9 mouse cellular contexts compared by ENCODE assay signal in the genomic region with DNA sequence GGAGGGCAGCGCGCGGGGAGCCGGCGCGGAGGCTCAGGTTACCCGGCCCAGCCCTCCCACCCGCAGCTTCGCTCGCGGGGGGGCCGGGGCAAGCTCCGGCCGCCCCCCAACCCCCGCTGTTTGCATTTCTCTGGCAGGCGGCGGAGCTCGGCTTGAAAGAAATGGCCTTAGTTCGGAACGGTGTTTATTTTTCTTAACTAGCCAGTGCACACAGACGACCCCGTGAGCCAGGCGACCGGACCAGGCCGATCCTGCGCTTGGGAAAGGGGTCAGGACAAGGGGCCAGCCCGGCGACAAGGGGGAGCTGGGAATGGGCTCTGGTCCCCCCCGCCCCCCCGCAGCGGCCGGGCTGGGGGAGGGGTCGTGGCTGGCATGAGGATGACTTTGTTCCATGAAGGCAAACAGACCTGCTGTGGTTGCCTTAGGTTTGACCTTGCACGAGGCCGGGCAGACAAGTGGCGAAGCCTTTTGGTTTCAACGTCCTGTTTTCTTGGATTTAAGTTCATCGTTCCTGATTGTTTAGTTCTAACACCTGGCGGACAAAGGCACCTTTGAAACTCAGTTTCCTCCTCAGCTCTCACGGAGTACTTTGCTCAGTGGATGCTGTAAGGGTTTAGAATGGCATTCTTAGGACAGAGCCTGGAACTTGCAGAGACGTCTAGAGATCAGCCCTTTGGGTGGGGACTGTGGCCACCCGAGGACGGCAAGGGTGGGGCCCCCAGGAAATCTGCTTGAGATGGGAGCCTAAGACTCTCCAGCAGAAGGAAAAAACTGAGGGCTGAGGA. TPM values are rescaled to one million over a fixed set of nuclear protein-coding genes. Genes with fewer than 3 reads are reported as not detected.
DNase-seq lines count a peak whose midpoint lies in the region; ATAC-seq and TF ChIP-seq lines count a peak whose summit lies in the region.
"Had no signal": no experiment of that assay in that cellular context is flagged by ENCODE, and none has a peak within 500 bp of the region (broad histone marks: within the 10 kb centered on the region; RNA-seq: fewer than 3 reads in every experiment).

No protein-coding gene starts in this region.

- TF ChIP-seq EP300 in stomach, postnatal 0 days (optimal IDR thresholded peaks at IDR 0.05) = no peak

- no peak overlapping the region for H3K27ac ChIP-seq in spleen, adult 2 months (ENCODE audit: insufficient read depth, low read length)
- H3K27ac ChIP-seq in forebrain, embryonic 15.5 days (replicated peaks) = no peak overlapping the region
- H3K27ac ChIP-seq in liver, embryonic 13.5 days = peak overlapping the region; percentile 77
- no peak overlapping the region for H3K27ac ChIP-seq in stomach, postnatal 0 days (replicated peaks)
- H3K27ac ChIP-seq: macrophage had no signal

- no peaks in the 10 kb centered on the region for H3K9me3 ChIP-seq in forebrain, embryonic 15.5 days
- H3K9me3 ChIP-seq in liver, embryonic 13.5 days (replicated peaks) = 0 out of 2 replicates have a peak, but pooled peaks cover 5% of the 10 kb centered on the region
- H3K9me3 ChIP-seq in stomach, postnatal 0 days (ENCODE audit: control insufficient read depth, low read length) = 0 out of 2 replicates have a peak, but pooled peaks cover 4% of the 10 kb centered on the region

- H3K4me2 ChIP-seq in forebrain, embryonic 15.5 days (replicated peaks) = peak overlapping the region; percentile 35
- H3K4me2 ChIP-seq in liver, embryonic 13.5 days = peak overlapping the region; percentile 49
- peak overlapping the region; percentile 60 for H3K4me2 ChIP-seq in stomach, postnatal 0 days (replicated peaks; ENCODE audit: low read depth)

- no peak for DNase-seq in spleen, adult 2 months (ENCODE audit: low read depth in 1 of 2, low spot score in 2 of 2)
- DNase-seq in spleen, postnatal 4 days (ENCODE audit: low spot score in 2 of 2) = no peak
- DNase-seq in liver, embryonic 13.5 days = no peak
- DNase-seq in stomach, postnatal 0 days (ENCODE audit: low spot score) = peak; percentile 53
- DNase-seq in right cerebral cortex, postnatal 10 days (ENCODE audit: low spot score in 2 of 2) = no peak
- no peak for DNase-seq in layer of hippocampus, adult 9-11 months
- no peak for DNase-seq in gastrocnemius, postnatal 14 days

- no peak overlapping the region for H3K9ac ChIP-seq in forebrain, embryonic 15.5 days (replicated peaks)
- no peak overlapping the region for H3K9ac ChIP-seq in liver, embryonic 13.5 days
- H3K9ac ChIP-seq in stomach, postnatal 0 days (ENCODE audit: low read length) = peak overlapping the region; percentile 38

- peaks cover 26% of the 10 kb centered on the region for H3K27me3 ChIP-seq in spleen, adult 2 months (ENCODE audit: control insufficient read depth, insufficient read depth, low read length)
- peaks cover 58% of the 10 kb centered on the region for H3K27me3 ChIP-seq in forebrain, embryonic 15.5 days
- H3K27me3 ChIP-seq in liver, embryonic 13.5 days = peaks cover 77% of the 10 kb centered on the region
- H3K27me3 ChIP-seq in stomach, postnatal 0 days (ENCODE audit: control insufficient read depth, insufficient read depth, low read length) = peaks cover 13% of the 10 kb centered on the region; the same call in 1 of the 2 replicates

- ATAC-seq in forebrain, embryonic 15.5 days (replicated peaks) = no peak
- ATAC-seq in liver, embryonic 13.5 days (ENCODE audit: low read depth) = peak; percentile 66
- no peak for ATAC-seq in stomach, postnatal 0 days (ENCODE audit: low FRiP score, low TSS enrichment)

- H3K36me3 ChIP-seq in spleen, adult 2 months (ENCODE audit: control insufficient read depth, insufficient read depth, low read length) = no peaks in the 10 kb centered on the region
- H3K36me3 ChIP-seq in forebrain, embryonic 15.5 days = no peaks in the 10 kb centered on the region
- H3K36me3 ChIP-seq in liver, embryonic 13.5 days = no peaks in the 10 kb centered on the region
- no peaks in the 10 kb centered on the region for H3K36me3 ChIP-seq in stomach, postnatal 0 days (ENCODE audit: control insufficient read depth, insufficient read depth, low read length)

- TF ChIP-seq CTCF in spleen, adult 2 months (IDR thresholded peaks at IDR 0.05; ENCODE audit: extremely low read depth, insufficient read depth, insufficient read length, insufficient replicate concordance) = no peak
- no peak for TF ChIP-seq CTCF in stomach, postnatal 0 days (IDR thresholded peaks at IDR 0.05; ENCODE audit: low read depth)

- 3% methylated on average over 43 of the region's 43 CpGs for WGBS in spleen, adult 2 months
- under 1% methylated on average over 37 of the region's 43 CpGs for WGBS in forebrain, embryonic 15.5 days
- WGBS in liver, embryonic 13.5 days (ENCODE audit: insufficient replicate concordance) = 2% methylated on average over 43 of the region's 43 CpGs
- WGBS in stomach, postnatal 0 days = 2% methylated on average over 32 of the region's 43 CpGs

- no peak for TF ChIP-seq POLR2A in spleen, adult 2 months (IDR thresholded peaks at IDR 0.05; ENCODE audit: low read depth, low read length)

- peak overlapping the region; percentile 23; the same call in 1 of the 2 replicates for H3K4me3 ChIP-seq in spleen, adult 2 months (ENCODE audit: extremely low read depth, insufficient read depth, insufficient read length)
- peak overlapping the region; percentile 21 for H3K4me3 ChIP-seq in forebrain, embryonic 15.5 days
- H3K4me3 ChIP-seq in liver, embryonic 13.5 days (replicated peaks) = peak overlapping the region; percentile 26
- H3K4me3 ChIP-seq in stomach, postnatal 0 days (ENCODE audit: low read depth, low read length) = peak overlapping the region; percentile 30

- intact Hi-C loops in gastrocnemius, postnatal 14 days (cut with DNase I; ENCODE audit: low total_unique reads) = loop anchor here (2.0 to 10.0 kb wide), 2 partner anchors 193 to 309 kb away; no protein-coding TSS in a partner anchor

- peaks cover 27% of the 10 kb centered on the region for H3K4me1 ChIP-seq in spleen, adult 2 months (ENCODE audit: control insufficient read depth, insufficient read depth, insufficient read length)
- H3K4me1 ChIP-seq in forebrain, embryonic 15.5 days = peaks cover 47% of the 10 kb centered on the region
- H3K4me1 ChIP-seq in liver, embryonic 13.5 days (replicated peaks) = peaks cover 28% of the 10 kb centered on the region
- H3K4me1 ChIP-seq in stomach, postnatal 0 days (replicated peaks; ENCODE audit: control insufficient read depth, insufficient read depth) = peaks cover 6% of the 10 kb centered on the region

RNA-seq across cellular contexts. Expression of gene 1700067P10Rik, which starts 8.8 kb away (rescaled TPM):
- polyA plus RNA-seq in spleen, adult 2 months (2012; rRNA removed) = not detected in 2 replicates
- not detected in 2 replicates for polyA plus RNA-seq in forebrain, embryonic 15.5 days (2015; fragmentation: Nextera tagmentation; extraction: Ambion mirVana)
- not detected in 2 replicates for polyA plus RNA-seq in liver, embryonic 13.5 days (2015; fragmentation: Nextera tagmentation; extraction: Ambion mirVana)
- not detected in 2 replicates for polyA plus RNA-seq in stomach, postnatal 0 days (2015; fragmentation: Nextera tagmentation; extraction: Ambion mirVana)
- not detected for total RNA-seq in gastrocnemius, postnatal 14 days (2021)
- polyA plus RNA-seq: macrophage had no signal

RNA-seq across cellular contexts. Expression of gene 9830107B12Rik, which starts 48.1 kb away (rescaled TPM):
- polyA plus RNA-seq in spleen, adult 2 months (2012; rRNA removed) = 0.18 and 0.35 TPM in 2 replicates
- not detected in 2 replicates for polyA plus RNA-seq in forebrain, embryonic 15.5 days (2015; fragmentation: Nextera tagmentation; extraction: Ambion mirVana)
- 0.15 and 0.17 TPM in 2 replicates for polyA plus RNA-seq in liver, embryonic 13.5 days (2015; fragmentation: Nextera tagmentation; extraction: Ambion mirVana)
- not detected in 2 replicates for polyA plus RNA-seq in stomach, postnatal 0 days (2015; fragmentation: Nextera tagmentation; extraction: Ambion mirVana)
- under 1 TPM in 1 of 2 experiments, not detected in 1; 0.10 TPM for total RNA-seq in gastrocnemius, postnatal 14 days (2021)

RNA-seq across cellular contexts. Expression of gene 1700122O11Rik, which starts 59.8 kb away (rescaled TPM):
- not detected in 2 replicates for polyA plus RNA-seq in spleen, adult 2 months (2012; rRNA removed)
- not detected in 2 replicates for polyA plus RNA-seq in forebrain, embryonic 15.5 days (2015; fragmentation: Nextera tagmentation; extraction: Ambion mirVana)
- not detected in 2 replicates for polyA plus RNA-seq in liver, embryonic 13.5 days (2015; fragmentation: Nextera tagmentation; extraction: Ambion mirVana)
- not detected in 2 replicates for polyA plus RNA-seq in stomach, postnatal 0 days (2015; fragmentation: Nextera tagmentation; extraction: Ambion mirVana)
- not detected for total RNA-seq in gastrocnemius, postnatal 14 days (2021)
- polyA plus RNA-seq: macrophage had no signal
